Mouse (Mus musculus) lung, embryonic 16.5 days (tissue): ENCODE results near the gene H2-M10.5. TPM values are rescaled to one million over a fixed set of nuclear protein-coding genes. Genes with fewer than 3 reads are reported as not detected.
"Not testable (repeated sequence)": the region's sequence is repeated elsewhere in the genome, so short reads cannot be mapped to it uniquely, and the experiment has no call there.

ENCODE experiments used
- ATAC-seq: fragments of 200-750 bp; cut with Nextera tagmentation; 2 replicates; pipeline ENCODE4 v1.8.0; 2017; ENCODE audit warnings: low read depth, mild to moderate bottlenecking, moderate library complexity
- H3K27ac ChIP-seq: fragments of 300-500 bp; sonication (generic); 2 replicates; pipeline ENCODE4 v1.5.1; 2014; ENCODE audit warnings: mild to moderate bottlenecking, control low read depth, low read length
- H3K27me3 ChIP-seq: fragments of 300-500 bp; sonication (generic); 2 replicates; pipeline ENCODE4 v1.6.1; 2014; ENCODE audit warnings: low read depth, low read length, mixed read lengths; ENCODE audit not compliant: control insufficient read depth, insufficient read depth
- H3K36me3 ChIP-seq: fragments of 300-500 bp; sonication (generic); 2 replicates; pipeline ENCODE4 v1.6.1; 2014; ENCODE audit warnings: low read length; ENCODE audit not compliant: control insufficient read depth, insufficient read depth
- H3K4me1 ChIP-seq: fragments of 300-500 bp; sonication (generic); replicated peaks from 2 replicates; pipeline ENCODE4 v1.6.1; 2014; ENCODE audit warnings: low read length, mixed read lengths; ENCODE audit not compliant: control insufficient read depth, insufficient read depth
- H3K4me2 ChIP-seq: fragments of 300-500 bp; sonication (generic); 2 replicates; pipeline ENCODE4 v1.6.1; 2014; ENCODE audit warnings: low read depth, low read length, control low read depth
- H3K4me3 ChIP-seq: fragments of 300-500 bp; sonication (generic); 2 replicates; pipeline ENCODE4 v1.5.1; 2014; ENCODE audit warnings: mild to moderate bottlenecking, low read length, control low read depth
- H3K9ac ChIP-seq: fragments of 300-500 bp; sonication (generic); 2 replicates; pipeline ENCODE4 v1.6.1; 2014; ENCODE audit warnings: low read length, control low read depth
- H3K9me3 ChIP-seq: fragments of 300-500 bp; sonication (generic); 2 replicates; pipeline ENCODE4 v1.6.1; 2016; ENCODE audit warnings: low read length; ENCODE audit not compliant: control insufficient read depth
- WGBS: fragments of 180-500 bp; shearing (Covaris S2); extraction: QIAGEN DNeasy Blood & Tissue Kit; methylation state at CpG from one replicate; pipeline ENCODE4 v1.1.7; 2014; 5-methylcytosine and 5-hydroxymethylcytosine counted together
- polyA plus RNA-seq: library from polyadenylated mRNA; unstranded; fragments of >200 nt; fragmentation: Nextera tagmentation; extraction: Ambion mirVana; gene quantifications from 2 replicates; pipeline ENCODE4 v1.2.1, GENCODE M21; 2015

H2-M10.5 gene
- polyA plus RNA-seq, 1 experiment from 2014 or later, result not detected

- not testable (repeated sequence) for ATAC-seq
Observed at GRCm38 (mm10) chr17:36799921-36800462, 27.3 kb downstream of the H2-M10.5 start.

GRCm38 (mm10) chr17:36811871-36812270 lies 39.2 kb downstream of the H2-M10.5 start, which contains the start of gene H2-M10.6:
Gene H2-M10.6, plus strand, starts transcription at chr17:36812171.
- Histone ChIP-seq H3K4me3 (no peak within 1 kb of the TSS), H3K4me2 (no peak within 1 kb of the TSS), H3K9ac (no peak within 1 kb of the TSS), H3K27me3 (no peaks in the 10 kb centered on the region), H3K9me3 (no peaks in the 10 kb centered on the region), H3K36me3 (no peaks in the 10 kb centered on the region), H3K4me1 (no peaks in the 10 kb centered on the region), H3K27ac (no peak within 1 kb of the TSS)
- ATAC-seq, result no peak

More at GRCm38 (mm10) chr17:36799921-36800462, 27.3 kb downstream of the H2-M10.5 start:
- not testable (repeated sequence) for H3K4me2 ChIP-seq, H3K36me3 ChIP-seq, H3K4me1 ChIP-seq, H3K9ac ChIP-seq, H3K27me3 ChIP-seq, H3K4me3 ChIP-seq, H3K9me3 ChIP-seq, H3K27ac ChIP-seq
- 9% methylated on average over 4 of the region's 4 CpGs for WGBS

- H3K27me3 ChIP-seq, result no peaks in the 10 kb centered on the region
- H3K9me3 ChIP-seq, result no peaks in the 10 kb centered on the region
- no peak for ATAC-seq
- H3K27ac ChIP-seq, result no peak overlapping the region
- H3K36me3 ChIP-seq, result no peaks in the 10 kb centered on the region
- H3K4me2 ChIP-seq, result no peak overlapping the region
- H3K4me1 ChIP-seq, result no peaks in the 10 kb centered on the region
- no peak overlapping the region for H3K9ac ChIP-seq
- no peak overlapping the region for H3K4me3 ChIP-seq
Observed at GRCm38 (mm10) chr17:36824005-36824404, 51.3 kb downstream of the H2-M10.5 start.

- WGBS, result 18% methylated on average over 4 of the region's 4 CpGs
- no peak for ATAC-seq
- no peak overlapping the region for H3K4me3 ChIP-seq
- no peaks in the 10 kb centered on the region for H3K27me3 ChIP-seq
- no peaks in the 10 kb centered on the region for H3K9me3 ChIP-seq
- no peak overlapping the region for H3K4me2 ChIP-seq
- H3K27ac ChIP-seq, result no peak overlapping the region
- H3K9ac ChIP-seq, result no peak overlapping the region
- no peaks in the 10 kb centered on the region for H3K36me3 ChIP-seq
- H3K4me1 ChIP-seq, result no peaks in the 10 kb centered on the region
Observed at GRCm38 (mm10) chr17:36825525-36825924, 52.8 kb downstream of the H2-M10.5 start.

Other genes with a start within 250 kb of the H2-M10.5 start
- not detected in 2 replicates for gene H2-M11, start 225.8 kb upstream of the H2-M10.5 start, polyA plus RNA-seq
- gene H2-M9, start 130.2 kb upstream of the H2-M10.5 start, polyA plus RNA-seq, result not detected in 2 replicates
- gene H2-M1, start 100.7 kb upstream of the H2-M10.5 start, polyA plus RNA-seq, result not detected in 2 replicates
- not detected in 2 replicates for gene H2-M10.6, start 39.3 kb downstream of the H2-M10.5 start, polyA plus RNA-seq
- 40.6 and 44.4 TPM in 2 replicates for gene Trim26, start 64.2 kb downstream of the H2-M10.5 start, polyA plus RNA-seq
- gene Trim15, start 94.3 kb downstream of the H2-M10.5 start, polyA plus RNA-seq, result 0.14 TPM in 1 of 2 replicates, not detected in the other
- 3.2 and 5.1 TPM in 2 replicates for gene Trim10, start 96.7 kb downstream of the H2-M10.5 start, polyA plus RNA-seq
- not detected in 2 replicates for gene Trim40, start 117.2 kb downstream of the H2-M10.5 start, polyA plus RNA-seq
- gene Trim31, start 125.2 kb downstream of the H2-M10.5 start, polyA plus RNA-seq, result 0.13 TPM in 1 of 2 replicates, not detected in the other
- 0.65 and 1.7 TPM in 2 replicates for gene Rnf39, start 170.0 kb downstream of the H2-M10.5 start, polyA plus RNA-seq
- gene Ppp1r11, start 178.8 kb downstream of the H2-M10.5 start, polyA plus RNA-seq, result 104 and 117 TPM in 2 replicates
- gene Znrd1, start 185.6 kb downstream of the H2-M10.5 start, polyA plus RNA-seq, result 93.7 and 96.4 TPM in 2 replicates
- 7.2 and 7.7 TPM in 2 replicates for gene Znrd1as, start 185.7 kb downstream of the H2-M10.5 start, polyA plus RNA-seq
- gene 2410137M14Rik, start 208.3 kb downstream of the H2-M10.5 start, polyA plus RNA-seq, result not detected in 2 replicates
- 0.33 and 0.38 TPM in 2 replicates for gene H2-M5, start 216.6 kb downstream of the H2-M10.5 start, polyA plus RNA-seq
- gene Zfp57, start 228.3 kb downstream of the H2-M10.5 start, polyA plus RNA-seq, result 70.1 and 73.4 TPM in 2 replicates